In the genomic region with DNA sequence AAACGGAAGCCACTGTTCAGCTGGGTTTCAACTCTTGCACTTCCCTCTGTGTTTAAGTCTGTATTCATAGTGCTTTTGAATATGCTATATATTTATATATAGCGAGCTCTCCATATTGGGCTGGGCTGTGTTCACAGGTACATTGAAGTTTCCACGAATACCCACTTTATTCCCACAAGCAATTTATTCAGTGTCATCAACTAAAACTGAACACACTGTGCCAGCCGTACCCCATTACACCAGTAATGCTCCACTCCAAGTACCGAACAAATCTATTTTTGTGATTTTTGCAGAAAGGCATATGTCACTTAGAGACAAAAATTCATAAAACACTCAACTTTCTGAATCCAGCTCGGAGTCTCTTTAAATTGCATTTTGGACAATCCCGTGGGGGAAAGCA, we compare ENCODE assay signal across 19 mouse cellular contexts.
DNase-seq lines count a peak whose midpoint lies in the region; ATAC-seq and TF ChIP-seq lines count a peak whose summit lies in the region.
"Had no signal": no experiment of that assay in that cellular context is flagged by ENCODE, and none has a peak within 500 bp of the region (broad histone marks: within the 10 kb centered on the region; RNA-seq: fewer than 3 reads in every experiment).

No protein-coding gene starts in this region.

- no peak for ATAC-seq in hindbrain, embryonic 14.5 days (ENCODE audit: low FRiP score)
- ATAC-seq: forebrain, embryonic 13.5 days; forebrain, embryonic 15.5 days had no signal

- no peaks in the 10 kb centered on the region for H3K27me3 ChIP-seq in hindbrain, embryonic 14.5 days (ENCODE audit: control insufficient read depth, insufficient read depth, low read length)
- H3K27me3 ChIP-seq: embryonic facial prominence, embryonic 12.5 days; forebrain, embryonic 13.5 days; forebrain, embryonic 15.5 days had no signal

- H3K4me3 ChIP-seq in layer of hippocampus, adult 2 months = no peak overlapping the region
- H3K4me3 ChIP-seq in hindbrain, embryonic 14.5 days (replicated peaks; ENCODE audit: low read length) = no peak overlapping the region
- H3K4me3 ChIP-seq: embryonic facial prominence, embryonic 10.5 days; embryonic facial prominence, embryonic 12.5 days; forebrain, embryonic 13.5 days; forebrain, embryonic 15.5 days had no signal

- no peak overlapping the region for H3K4me2 ChIP-seq in hindbrain, embryonic 14.5 days (replicated peaks)
- H3K4me2 ChIP-seq: embryonic facial prominence, embryonic 12.5 days; forebrain, embryonic 13.5 days; forebrain, embryonic 15.5 days had no signal

- WGBS in hindbrain, embryonic 14.5 days = 88% methylated on average over 7 of the region's 7 CpGs

- H3K9ac ChIP-seq in hindbrain, embryonic 14.5 days = no peak overlapping the region
- H3K9ac ChIP-seq: embryonic facial prominence, embryonic 12.5 days; forebrain, embryonic 13.5 days; forebrain, embryonic 15.5 days had no signal

- H3K9me3 ChIP-seq in hindbrain, embryonic 14.5 days (ENCODE audit: control insufficient read depth, low read length) = no peaks in the 10 kb centered on the region
- H3K9me3 ChIP-seq: embryonic facial prominence, embryonic 10.5 days; embryonic facial prominence, embryonic 12.5 days; forebrain, embryonic 13.5 days; forebrain, embryonic 15.5 days had no signal

- peak; percentile 0 to 14 for DNase-seq in layer of hippocampus, adult 2 months (ENCODE audit: low spot score in 2 of 2)
- DNase-seq in layer of hippocampus, postnatal 10 days (ENCODE audit: low spot score in 2 of 2) = no peak
- DNase-seq in left cerebral cortex, postnatal 14 days (ENCODE audit: low spot score in 2 of 2) = peak; percentile 3 to 4
- no peak for DNase-seq in left cerebral cortex, postnatal 36 days (ENCODE audit: low spot score in 2 of 2)
- peak; percentile 45 for DNase-seq in brain, adult 2 months (ENCODE audit: low read depth, low spot score)
- DNase-seq in telencephalon, adult 2 months (ENCODE audit: low read depth, low spot score) = peak; percentile 39
- DNase-seq in hindbrain, embryonic 14.5 days (ENCODE audit: low spot score) = no peak
- DNase-seq: adrenal gland, adult 2 months; adrenal gland, postnatal 10 days; adrenal gland, postnatal 25 days; cerebellum, adult 11-12 months; cerebellum, adult 2 months; cerebellum, adult 9-10 months; cerebellum, postnatal 10 days; cerebellum, postnatal 25 days had no signal

- TF ChIP-seq CTCF in layer of hippocampus, adult 2 months (conservative IDR thresholded peaks at IDR 0.05) = no peak

- peak overlapping the region; percentile 39 for H3K27ac ChIP-seq in layer of hippocampus, adult 2 months
- H3K27ac ChIP-seq in hindbrain, embryonic 14.5 days = no peak overlapping the region
- H3K27ac ChIP-seq: embryonic facial prominence, embryonic 10.5 days; embryonic facial prominence, embryonic 12.5 days; forebrain, embryonic 13.5 days; forebrain, embryonic 15.5 days had no signal

- no peaks in the 10 kb centered on the region for H3K36me3 ChIP-seq in hindbrain, embryonic 14.5 days (replicated peaks; ENCODE audit: control insufficient read depth, insufficient read depth)
- H3K36me3 ChIP-seq: embryonic facial prominence, embryonic 10.5 days; embryonic facial prominence, embryonic 12.5 days; forebrain, embryonic 15.5 days had no signal

- H3K4me1 ChIP-seq in hindbrain, embryonic 14.5 days (replicated peaks; ENCODE audit: control insufficient read depth, insufficient read depth, low read length) = no peaks in the 10 kb centered on the region
- H3K4me1 ChIP-seq: embryonic facial prominence, embryonic 10.5 days; embryonic facial prominence, embryonic 12.5 days; forebrain, embryonic 13.5 days; forebrain, embryonic 15.5 days had no signal

- intact Hi-C loops in left cerebral cortex, postnatal 14 days (cut with DNase I) = no loop called here
- intact Hi-C loops in left cerebral cortex, postnatal 36 days (cut with DNase I) = no loop called here

Comparison
In these comparisons a context has a peak if more than half of its experiments do, and no peak if none do; other contexts are left out.
1. DNase-seq: peak in layer of hippocampus, adult 2 months (2 of 2), left cerebral cortex, postnatal 14 days (2 of 2), brain, adult 2 months (single experiment) and telencephalon, adult 2 months (single experiment); none in layer of hippocampus, postnatal 10 days (0 of 2), left cerebral cortex, postnatal 36 days (0 of 2) and hindbrain, embryonic 14.5 days (single experiment).